Mouse (Mus musculus) heart, adult 2 months (tissue): ENCODE results near the gene Fam241a. TPM values are rescaled to one million over a fixed set of nuclear protein-coding genes. Genes with fewer than 3 reads are reported as not detected.

Experiments
- DNase-seq, 2 experiments: peaks; one replicate each; pipeline ENCODE4 v3.0.0; 2021
- H3K27ac ChIP-seq: fragments of 200-600 bp; 2 replicates; pipeline ENCODE4 v1.8.1; 2022
- H3K27me3 ChIP-seq: fragments of 200-500 bp; 2 replicates; pipeline ENCODE4 v1.6.1; 2012; ENCODE audit warnings: mild to moderate bottlenecking, low read length, inconsistent platforms, mixed read lengths; ENCODE audit not compliant: control insufficient read depth, insufficient read depth
- H3K36me3 ChIP-seq: fragments of 200-500 bp; 2 replicates; pipeline ENCODE4 v1.6.1; 2012; ENCODE audit warnings: low read length, inconsistent platforms; ENCODE audit not compliant: control insufficient read depth, insufficient read depth
- H3K4me1 ChIP-seq: fragments of 200-500 bp; 2 replicates; pipeline ENCODE4 v1.6.1; 2011; ENCODE audit warnings: low read length; ENCODE audit not compliant: control insufficient read depth, insufficient read depth
- H3K4me3 ChIP-seq: fragments of 200-600 bp; 2 replicates; pipeline ENCODE4 v1.8.1; 2022
- H3K79me2 ChIP-seq: fragments of 200-500 bp; replicated peaks from 2 replicates; pipeline ENCODE4 v1.6.1; 2012; ENCODE audit warnings: mild to moderate bottlenecking, inconsistent platforms, low read length, moderate library complexity, mixed read lengths; ENCODE audit not compliant: control insufficient read depth, insufficient read depth
- H3K9ac ChIP-seq: fragments of 200-500 bp; 2 replicates; pipeline ENCODE4 v1.6.1; 2012; ENCODE audit warnings: low read depth, mild to moderate bottlenecking, control low read depth, inconsistent platforms, low read length, mixed read lengths
- CTCF ChIP-seq: fragments of 200-600 bp; IDR thresholded peaks from 2 replicates; pipeline ENCODE4 v1.8.1; 2022; ENCODE audit warnings: antibody characterized with exemption, mild to moderate bottlenecking, moderate library complexity
- EP300 ChIP-seq: fragments of 200-500 bp; IDR thresholded peaks from 2 replicates; pipeline ENCODE4 v1.6.1; 2011; ENCODE audit warnings: low read depth, low read length, control low read depth; ENCODE audit not compliant: insufficient read depth
- POLR2A ChIP-seq: fragments of 200-500 bp; IDR thresholded peaks from 2 replicates; pipeline ENCODE4 v1.6.1; 2011; ENCODE audit warnings: mild to moderate bottlenecking, low read depth, low read length, control low read depth; ENCODE audit not compliant: insufficient read depth
- WGBS: fragments of 180-500 bp; shearing (Covaris S2); methylation state at CpG from one replicate; pipeline ENCODE4 v1.1.7; 2018; 5-methylcytosine and 5-hydroxymethylcytosine counted together
- intact Hi-C: fragments of 180-260 bp; cut with DNase I; formaldehyde crosslinking; loops from one replicate; pipeline ENCODE4 v1.15.1; 2025
- polyA plus RNA-seq: library from polyadenylated mRNA; depleted of rRNA; stranded (reverse); fragments of >200 nt; gene quantifications from 2 replicates; pipeline ENCODE4 v1.2.3, GENCODE M21; 2012
- total RNA-seq, 2 experiments: library from RNA; stranded (reverse); gene quantifications; 2 replicates each; pipeline ENCODE4 v1.2.3; 2021

Fam241a gene
- total and polyA plus RNA-seq, 3 experiments, result 1.3 to 4.2 (median 3.6) TPM

DNA sequence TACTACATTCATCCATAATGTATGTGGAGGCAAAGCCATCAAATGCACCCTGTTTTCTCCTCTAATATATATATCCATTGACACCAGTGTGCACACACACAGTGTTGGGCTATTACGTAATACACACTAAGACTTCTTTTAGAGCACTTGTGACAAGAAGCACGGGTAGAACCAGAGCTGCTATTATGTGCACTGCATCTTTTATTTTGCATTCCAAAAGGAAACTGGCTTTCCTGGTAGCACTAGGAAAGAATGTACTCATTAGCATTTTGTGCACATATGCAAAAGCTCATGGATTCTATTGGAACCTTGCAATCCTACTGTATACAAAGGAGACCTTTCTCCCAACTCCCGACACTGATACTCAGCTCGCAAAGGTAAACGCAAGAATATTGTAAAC is 27.2 kb downstream of the Fam241a start:
- no peaks in the 10 kb centered on the region for H3K79me2 ChIP-seq
- H3K27me3 ChIP-seq, result no peaks in the 10 kb centered on the region
- no peaks in the 10 kb centered on the region for H3K36me3 ChIP-seq
- TF ChIP-seq EP300, result no peak
- no peak for TF ChIP-seq CTCF
- no peak for TF ChIP-seq POLR2A
- peaks cover 3% of the 10 kb centered on the region; the same call in 1 of the 2 replicates for H3K4me1 ChIP-seq
- H3K27ac ChIP-seq, result no peak overlapping the region
- WGBS, result 91% methylated on average over 5 of the region's 5 CpGs
- intact Hi-C loops, result no loop called here
- no peak overlapping the region for H3K9ac ChIP-seq
- DNase-seq, result no peak
- no peak overlapping the region for H3K4me3 ChIP-seq

- intact Hi-C loops, result no loop called here
- DNase-seq, result no peak
- peaks cover 3% of the 10 kb centered on the region for H3K4me1 ChIP-seq
- H3K27ac ChIP-seq, result no peak overlapping the region
- H3K4me3 ChIP-seq, result no peak overlapping the region
- 89% methylated on average over 9 of the region's 9 CpGs for WGBS
- H3K36me3 ChIP-seq, result no peaks in the 10 kb centered on the region
- no peaks in the 10 kb centered on the region for H3K79me2 ChIP-seq
- H3K27me3 ChIP-seq, result no peaks in the 10 kb centered on the region
- TF ChIP-seq POLR2A (no peak), CTCF (no peak)
- H3K9ac ChIP-seq, result no peak overlapping the region
Observed at GRCm38 (mm10) chr3:127868046-127868758, 27.9 kb downstream of the Fam241a start.

- Histone ChIP-seq H3K9ac (no peak overlapping the region), H3K27ac (no peak overlapping the region), H3K4me3 (no peak overlapping the region), H3K79me2 (no peaks in the 10 kb centered on the region), H3K36me3 (no peaks in the 10 kb centered on the region), H3K4me1 (peaks cover 1% of the 10 kb centered on the region), H3K27me3 (no peaks in the 10 kb centered on the region)
- TF ChIP-seq POLR2A (no peak), CTCF (0 out of 2 replicates have a peak, but pooled peaks have one; percentile 4), EP300 (no peak)
- 44% methylated on average over 2 of the region's 2 CpGs for WGBS
- intact Hi-C loops, result no loop called here
- DNase-seq, result no peak
Observed at GRCm38 (mm10) chr3:127864242-127864641, 31.9 kb downstream of the Fam241a start.

DNA sequence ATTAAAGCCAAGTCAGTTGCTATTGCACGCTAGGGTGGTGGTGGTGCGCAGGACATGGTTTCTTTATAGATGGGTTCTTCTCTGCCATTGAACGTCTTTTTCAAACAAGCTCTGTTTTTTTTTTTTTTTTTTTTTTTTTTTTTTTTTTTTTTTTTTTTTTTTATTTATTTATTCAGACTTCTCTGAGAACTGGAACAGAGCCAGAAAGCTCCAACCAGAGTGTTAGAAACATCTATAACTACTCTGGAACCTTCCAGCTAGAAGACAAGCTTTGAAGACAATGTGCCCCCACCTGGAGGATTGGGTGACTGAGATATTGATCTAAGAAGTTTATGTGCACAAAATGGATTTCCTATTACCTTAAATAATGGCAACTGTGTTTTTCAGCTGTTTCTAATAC is 32.6 kb downstream of the Fam241a start:
- Histone ChIP-seq H3K36me3 (no peaks in the 10 kb centered on the region), H3K79me2 (no peaks in the 10 kb centered on the region), H3K9ac (no peak overlapping the region), H3K27ac (peak overlapping the region; percentile 40; the same call in 1 of the 2 replicates), H3K4me1 (peaks cover 1% of the 10 kb centered on the region), H3K27me3 (no peaks in the 10 kb centered on the region), H3K4me3 (no peak overlapping the region)
- DNase-seq, result no peak
- intact Hi-C loops, result no loop called here
- WGBS, result 35% methylated on average over 3 of the region's 3 CpGs
- no peak for TF ChIP-seq POLR2A
- TF ChIP-seq CTCF, result no peak
- no peak for TF ChIP-seq EP300

DNA sequence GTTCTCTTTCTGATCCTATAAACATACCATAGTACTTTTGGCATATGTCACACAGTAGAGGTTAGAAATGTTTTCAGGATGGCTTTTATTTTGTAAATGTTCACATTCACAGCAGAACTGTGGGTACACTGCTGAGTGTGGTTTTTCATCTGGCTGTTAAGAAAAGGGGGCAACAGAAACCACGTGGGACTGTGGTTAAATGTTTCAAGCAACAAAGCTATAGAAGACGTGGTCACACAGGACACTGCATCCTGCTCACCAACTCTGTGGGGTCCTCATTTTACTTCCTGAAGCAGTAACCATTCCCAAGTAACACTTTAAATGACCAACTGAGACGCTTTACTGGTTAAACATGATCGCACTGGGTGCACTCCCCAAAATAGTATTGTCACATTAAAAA is 33.6 kb downstream of the Fam241a start:
- no peaks in the 10 kb centered on the region for H3K79me2 ChIP-seq
- WGBS, result 85% methylated on average over 4 of the region's 4 CpGs
- no peak for TF ChIP-seq POLR2A
- TF ChIP-seq CTCF, result no peak
- no peak for TF ChIP-seq EP300
- H3K36me3 ChIP-seq, result no peaks in the 10 kb centered on the region
- H3K4me1 ChIP-seq, result peaks cover 1% of the 10 kb centered on the region
- no peak overlapping the region for H3K27ac ChIP-seq
- intact Hi-C loops, result no loop called here
- no peak for DNase-seq
- no peak overlapping the region for H3K9ac ChIP-seq
- no peaks in the 10 kb centered on the region for H3K27me3 ChIP-seq
- H3K4me3 ChIP-seq, result no peak overlapping the region

DNA sequence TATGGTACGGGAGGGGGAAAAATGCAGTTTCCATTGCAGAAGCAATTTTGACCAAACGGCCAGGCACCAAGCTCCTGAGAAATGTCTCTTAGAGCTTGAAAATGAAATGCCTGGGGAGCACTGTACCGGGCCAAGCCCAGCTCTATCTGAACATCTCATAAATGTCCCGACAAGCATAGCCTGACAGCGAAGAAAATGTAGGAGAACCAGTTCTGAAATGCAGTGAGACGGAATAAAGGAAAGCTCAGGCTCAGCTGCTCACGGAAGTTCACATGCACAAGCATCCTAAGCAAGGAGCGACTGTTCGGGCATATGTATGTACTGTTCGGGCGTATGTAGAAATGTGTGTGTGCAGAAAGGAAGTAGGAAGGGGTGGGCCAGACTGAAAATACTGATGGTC is 34.8 kb downstream of the Fam241a start:
- 89% methylated on average over 11 of the region's 11 CpGs for WGBS

More for the DNA sequence above, 34.8 kb downstream of the Fam241a start:
- Histone ChIP-seq H3K9ac (no peak overlapping the region), H3K36me3 (no peaks in the 10 kb centered on the region), H3K4me1 (peaks cover 1% of the 10 kb centered on the region), H3K79me2 (no peaks in the 10 kb centered on the region), H3K4me3 (no peak overlapping the region), H3K27ac (no peak overlapping the region), H3K27me3 (no peaks in the 10 kb centered on the region)
- no peak for DNase-seq
- TF ChIP-seq CTCF, result no peak
- TF ChIP-seq POLR2A, result no peak
- no peak for TF ChIP-seq EP300
- intact Hi-C loops, result no loop called here
